Mouse (Mus musculus): ENCODE measurements around the gene Rdh9.

Gene Rdh9

DNA sequence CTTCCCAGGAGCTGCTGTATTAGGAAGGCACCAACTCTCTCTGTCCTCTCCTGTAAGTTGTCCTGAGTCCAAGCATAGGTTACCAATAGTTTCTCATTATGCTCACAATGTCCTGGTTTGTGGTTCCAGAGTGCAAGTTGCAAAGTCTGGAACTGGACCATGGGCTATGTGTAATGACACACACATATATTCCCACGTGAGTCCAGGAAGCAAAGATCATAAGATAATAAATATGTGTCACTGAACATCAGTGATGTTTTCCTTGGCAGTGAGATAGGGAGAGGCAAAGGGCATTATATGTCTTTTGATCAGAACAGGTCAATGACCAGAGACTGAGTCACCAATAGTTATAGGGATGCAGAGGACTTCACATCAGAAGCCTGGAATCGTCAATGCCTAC, at the start of gene Rdh9:
Gene Rdh9 (plus strand): TSS at position 376 of the 400 bp plus-strand sequence.
- no peak for DNase-seq (ENCODE audit: low read depth, low spot score)

- DNase-seq (ENCODE audit: low read depth, low spot score), result peak; percentile 56
Observed at GRCm38 (mm10) chr10:127728437-127728836, 47.7 kb upstream of the Rdh9 start.

GRCm38 (mm10) chr10:127730285-127730932, 45.8 kb upstream of the Rdh9 start:
- peak; percentile 65 for DNase-seq (ENCODE audit: low read depth, low spot score)

- no peak for DNase-seq (ENCODE audit: low read depth, low spot score)
Observed at GRCm38 (mm10) chr10:127730933-127731310, 45.3 kb upstream of the Rdh9 start.

GRCm38 (mm10) chr10:127731397-127731796, 44.8 kb upstream of the Rdh9 start:
- DNase-seq (ENCODE audit: low read depth, low spot score), result no peak

DNA sequence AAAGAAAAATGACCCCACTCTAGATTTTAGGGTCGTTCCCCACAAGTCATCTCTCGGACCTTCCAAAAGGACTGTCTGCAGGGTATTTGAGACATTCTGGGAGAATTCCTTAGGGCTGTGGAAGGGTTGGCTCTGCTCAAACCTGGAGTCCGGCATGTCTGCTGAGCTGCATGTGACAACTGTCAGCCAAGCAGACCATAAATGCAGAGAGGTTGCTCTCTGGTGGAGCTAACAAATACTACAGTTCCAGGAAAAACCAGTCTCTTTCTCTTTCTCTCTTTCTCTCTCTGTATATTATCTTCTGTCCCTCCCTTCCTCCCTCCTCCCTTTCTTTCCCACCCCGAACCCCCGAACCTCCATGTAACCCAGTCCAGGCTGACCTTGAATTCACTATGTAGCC, 41.8 kb upstream of the Rdh9 start:
- peak; percentile 64 for DNase-seq (ENCODE audit: low read depth, low spot score)

DNA sequence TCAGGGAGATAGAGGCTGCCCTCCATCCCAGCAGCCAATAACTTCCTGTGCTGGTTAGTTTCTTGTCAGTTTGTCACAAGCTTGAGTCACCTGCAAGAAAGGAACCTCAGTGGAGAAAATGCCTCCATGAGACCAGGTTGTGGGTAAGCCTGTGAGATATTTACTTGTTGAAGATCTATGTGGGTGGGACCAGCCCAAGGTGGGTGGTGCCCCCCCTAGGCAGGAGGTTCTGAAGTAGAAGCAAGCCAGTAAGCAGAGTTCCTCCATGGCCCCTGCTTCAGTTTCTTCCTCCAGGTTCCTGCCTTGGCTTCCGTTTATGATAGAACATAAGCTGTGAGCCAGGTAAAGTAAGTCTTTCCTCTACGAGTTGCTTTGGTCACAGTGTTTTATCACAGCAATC, 39.9 kb upstream of the Rdh9 start:
- DNase-seq (ENCODE audit: low read depth, low spot score), result no peak

DNA sequence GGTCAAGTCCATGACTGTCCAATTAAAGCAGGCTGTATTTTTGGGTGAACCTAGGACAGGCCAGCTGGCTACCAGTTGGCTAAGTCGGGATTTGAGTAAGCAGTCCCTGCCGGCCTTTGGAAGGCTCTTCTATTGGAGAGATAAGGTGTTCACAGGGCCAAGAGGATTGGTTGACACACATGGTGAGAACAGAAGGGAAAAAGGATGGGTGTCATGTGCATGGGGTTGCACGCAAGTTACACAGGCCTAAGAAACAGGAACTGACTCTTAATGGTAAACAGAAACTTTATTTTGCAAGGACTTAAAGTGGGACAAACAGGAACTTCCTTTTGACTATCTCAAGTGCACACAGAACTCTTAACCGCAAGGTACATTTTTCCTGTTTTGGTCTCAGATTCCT, 39.3 kb upstream of the Rdh9 start:
- no peak for DNase-seq (ENCODE audit: low read depth, low spot score)

- no peak for DNase-seq (ENCODE audit: low read depth, low spot score)
Observed at GRCm38 (mm10) chr10:127737552-127737951, 38.6 kb upstream of the Rdh9 start.

- peak; percentile 51 for DNase-seq (ENCODE audit: low read depth, low spot score)
Observed at GRCm38 (mm10) chr10:127738151-127738882, 37.9 kb upstream of the Rdh9 start.

GRCm38 (mm10) chr10:127739083-127739660, 37.0 kb upstream of the Rdh9 start, which contains the start of gene Zbtb39:
Gene Zbtb39 (plus strand): TSS chr10:127739538.
- DNase-seq (ENCODE audit: low read depth, low spot score), result peak; percentile 74

DNA sequence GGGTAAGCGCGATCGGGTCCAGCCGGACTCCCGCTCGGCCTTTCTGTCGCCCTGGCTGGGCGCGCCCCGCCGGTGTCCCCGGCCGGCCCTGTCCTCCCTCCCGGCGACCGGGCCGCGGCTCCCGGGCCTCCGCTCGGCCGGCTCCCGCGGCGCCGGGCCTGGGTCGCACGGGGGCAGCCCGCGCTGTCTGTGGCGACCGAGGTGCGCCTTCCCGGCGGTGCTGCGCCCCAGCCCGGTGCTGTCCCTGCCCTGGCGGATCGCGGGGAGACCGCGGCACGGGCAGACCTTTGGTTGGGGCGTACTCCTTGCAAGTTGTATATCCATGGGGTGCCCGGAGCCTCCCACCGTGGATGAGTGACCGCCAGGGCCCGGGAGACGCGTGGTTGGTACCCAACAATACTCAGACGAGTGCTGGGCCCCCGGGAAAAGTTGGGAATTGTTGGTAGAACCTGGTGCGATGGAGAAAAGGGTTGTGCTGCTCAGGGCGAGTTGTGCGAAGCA, 36.5 kb upstream of the Rdh9 start:
- no peak for DNase-seq (ENCODE audit: low read depth, low spot score)

GRCm38 (mm10) chr10:127744661-127745060, 31.5 kb upstream of the Rdh9 start:
- DNase-seq (ENCODE audit: low read depth, low spot score), result peak; percentile 45

DNA sequence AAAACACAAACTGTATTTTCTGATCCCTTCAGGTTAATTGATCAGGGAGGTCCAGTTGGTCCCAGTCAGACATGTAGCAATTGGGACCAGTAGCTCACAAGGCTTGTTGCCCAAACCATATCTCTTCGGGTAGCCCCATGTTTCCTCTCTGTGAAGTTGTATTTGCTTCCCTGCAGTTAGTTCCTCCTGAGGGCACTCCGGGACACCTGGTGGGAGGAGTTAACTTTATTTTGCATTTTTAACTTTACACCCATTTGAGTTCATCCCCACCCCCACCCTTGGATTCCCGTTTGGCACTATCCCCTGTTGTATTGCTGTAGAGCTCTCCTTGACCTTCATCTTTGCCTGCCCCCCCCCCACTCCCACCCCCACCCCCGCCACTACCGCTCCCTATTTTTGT, 30.3 kb upstream of the Rdh9 start:
- no peak for DNase-seq (ENCODE audit: low read depth, low spot score)

GRCm38 (mm10) chr10:127747254-127747653, 28.9 kb upstream of the Rdh9 start:
- DNase-seq (ENCODE audit: low read depth, low spot score), result no peak

DNA sequence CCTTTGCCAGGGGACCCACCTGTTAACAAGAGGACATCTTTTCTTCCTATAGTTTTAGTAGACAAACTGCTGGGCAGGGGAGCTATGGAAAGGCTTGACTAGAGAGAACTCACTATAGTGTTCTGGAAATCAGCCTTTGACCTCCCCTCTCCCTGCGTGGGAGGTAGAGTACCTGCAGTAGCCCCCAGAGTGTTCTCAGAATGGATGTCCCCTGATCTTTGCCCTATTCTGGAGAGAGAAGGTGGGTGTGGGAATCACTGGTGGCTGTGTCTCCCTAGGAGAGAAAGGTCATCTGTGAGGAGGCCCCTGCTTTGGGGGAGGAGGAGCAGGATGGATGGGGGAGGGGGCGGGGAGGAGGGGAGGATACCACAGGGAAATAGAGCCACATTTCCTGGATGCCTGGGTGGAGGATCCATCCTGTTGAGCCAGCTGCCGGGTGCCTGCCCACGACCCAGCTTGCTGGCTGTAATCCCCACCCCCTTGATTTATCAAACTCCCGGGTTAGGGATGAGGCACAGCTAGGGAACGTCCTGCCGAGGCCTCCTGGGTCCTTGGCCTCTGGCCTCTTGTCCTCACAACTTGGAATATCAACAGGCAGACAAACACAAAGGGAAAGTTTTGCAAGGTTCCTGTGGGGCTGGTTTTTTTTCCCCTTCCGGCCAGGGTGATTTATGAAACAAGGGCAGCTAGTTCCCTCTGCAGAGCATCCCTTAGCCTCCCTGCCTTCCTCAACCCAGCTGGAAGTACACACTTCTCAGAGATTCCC, 27.2 kb upstream of the Rdh9 start:
- DNase-seq (ENCODE audit: low read depth, low spot score), result no peak

DNA sequence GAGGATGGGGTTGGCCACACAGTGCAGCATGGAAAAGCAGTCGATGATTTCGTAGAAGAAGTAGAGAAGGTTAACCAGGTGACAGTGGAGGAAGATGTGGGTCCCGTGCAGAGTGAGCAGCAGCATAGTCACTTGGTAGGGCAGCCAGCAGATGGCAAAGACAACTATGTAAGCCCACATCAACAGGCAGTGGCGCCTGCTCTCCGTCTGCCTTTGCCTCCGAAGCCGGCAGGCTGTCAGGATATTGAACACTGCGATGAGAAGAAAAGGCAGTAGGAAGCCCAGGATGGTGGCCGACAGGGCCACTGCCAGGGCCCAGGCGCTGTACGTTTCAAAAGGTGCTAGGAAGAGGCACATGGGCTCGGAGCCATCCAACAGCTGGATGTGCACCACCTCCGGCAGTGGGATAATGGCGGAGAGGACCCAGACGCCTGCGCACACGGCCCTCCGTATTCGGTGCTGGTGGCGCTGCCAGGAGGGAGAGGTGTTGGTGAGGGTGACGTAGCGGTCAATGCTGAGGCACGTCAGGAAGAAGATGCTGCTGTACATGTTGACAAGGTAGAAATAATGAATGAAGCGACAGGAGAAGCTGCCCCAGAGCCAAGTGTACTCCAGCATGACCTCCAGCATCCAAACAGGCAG, 25.9 kb upstream of the Rdh9 start:
- DNase-seq (ENCODE audit: low read depth, low spot score), result peak; percentile 45

DNA sequence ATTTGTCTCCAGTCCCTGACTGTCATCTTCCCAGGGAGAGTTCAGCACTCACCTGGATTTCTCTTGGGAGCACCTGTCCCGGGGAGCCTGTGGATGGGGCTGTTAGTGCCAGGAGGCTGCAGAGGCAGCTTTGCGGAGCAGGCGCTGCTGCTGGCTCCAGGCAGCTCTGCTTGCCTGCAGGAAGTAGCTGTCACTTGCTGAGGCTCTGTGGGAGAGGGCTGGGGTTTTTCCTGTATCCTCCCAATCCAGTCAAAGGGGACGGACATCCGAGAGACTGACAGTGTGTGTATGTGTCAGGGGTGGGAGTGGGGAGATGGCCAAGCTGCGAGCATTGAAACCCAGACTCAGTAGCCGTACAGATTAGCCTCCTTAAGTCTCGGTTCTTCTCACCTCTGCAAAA, 24.6 kb upstream of the Rdh9 start, which contains the start of gene Gpr182:
Gene Gpr182 (minus strand): TSS at position 185 of the 400 bp plus-strand sequence.
- DNase-seq (ENCODE audit: low read depth, low spot score), result no peak

GRCm38 (mm10) chr10:127754566-127755166, 21.5 kb upstream of the Rdh9 start:
- DNase-seq (ENCODE audit: low read depth, low spot score), result no peak

GRCm38 (mm10) chr10:127755246-127755645, 20.9 kb upstream of the Rdh9 start:
- DNase-seq (ENCODE audit: low read depth, low spot score), result no peak

All from brain, adult 2 months (tissue).